Mouse (Mus musculus) liver, adult 2 months (tissue): ENCODE results near the gene Actr5.

Source experiments
- CTCF ChIP-seq: fragments of 200-500 bp; IDR thresholded peaks from 2 replicates; pipeline ENCODE4 v1.5.1; 2011; ENCODE audit warnings: low read depth, low read length, control low read depth
- POLR2A ChIP-seq: fragments of 200-500 bp; IDR thresholded peaks from 2 replicates; pipeline ENCODE4 v1.6.1; 2011; ENCODE audit warnings: low read length, control low read depth; ENCODE audit not compliant: insufficient read depth; ENCODE audit errors: extremely low read depth

- no peak for TF ChIP-seq POLR2A
- TF ChIP-seq CTCF, result no peak
These were observed 10.2 kb upstream of the Actr5 start for GRCm38 (mm10) chr2:158614418-158614955.
